Mouse (Mus musculus) kidney, adult 11 months (tissue): ENCODE measurements at regions not wholly inside any gene's neighbourhood (a gene's known extent, or its start where the extent isn't known, plus 50 kb on each side); places are given as distances from the start of the nearest gene placed in this dataset.

ENCODE experiments used
- DNase-seq: peaks from one replicate; pipeline ENCODE4 v3.0.0; 2022

DNA sequence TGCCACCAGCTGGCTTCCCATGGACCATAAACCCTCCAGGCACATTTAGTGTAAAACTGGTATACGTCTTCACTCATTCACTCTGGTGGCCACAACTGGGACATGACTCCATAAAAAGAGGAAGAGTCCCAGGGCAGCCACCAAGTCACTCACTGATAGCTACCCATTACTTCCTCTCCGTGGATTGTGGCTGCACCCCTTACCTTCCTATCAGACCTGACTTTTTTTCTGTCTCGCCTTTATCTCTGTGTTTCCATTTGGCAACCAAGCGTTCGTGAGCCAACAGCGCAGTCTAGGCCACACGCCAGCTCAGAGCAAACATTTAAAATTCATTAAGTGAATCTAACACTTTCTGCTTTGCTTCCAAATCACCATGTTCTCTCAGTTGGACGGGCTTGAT, 53.9 kb upstream of the Slc44a1 start:
- no peak for DNase-seq

DNA sequence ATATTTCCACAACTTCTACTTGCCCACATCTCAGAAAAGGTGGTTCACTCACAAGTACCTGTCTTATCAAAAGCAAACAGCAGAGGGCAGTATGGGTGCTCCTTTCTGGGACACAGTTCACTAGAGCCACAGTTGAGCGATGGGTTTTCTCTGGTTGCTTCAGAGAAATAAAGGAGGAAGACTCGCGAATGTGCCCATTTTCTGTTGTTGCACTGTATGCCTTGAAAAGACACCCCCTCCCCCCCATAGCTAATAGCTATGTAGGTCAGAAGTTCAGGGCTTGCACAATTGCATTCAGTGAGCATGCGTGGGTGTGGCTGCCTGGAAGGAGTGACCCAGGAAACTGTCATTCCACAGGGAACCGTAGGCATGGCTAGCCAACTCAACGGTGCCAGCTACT, 55.5 kb upstream of the Slc44a1 start:
- peak; percentile 48 for DNase-seq

DNA sequence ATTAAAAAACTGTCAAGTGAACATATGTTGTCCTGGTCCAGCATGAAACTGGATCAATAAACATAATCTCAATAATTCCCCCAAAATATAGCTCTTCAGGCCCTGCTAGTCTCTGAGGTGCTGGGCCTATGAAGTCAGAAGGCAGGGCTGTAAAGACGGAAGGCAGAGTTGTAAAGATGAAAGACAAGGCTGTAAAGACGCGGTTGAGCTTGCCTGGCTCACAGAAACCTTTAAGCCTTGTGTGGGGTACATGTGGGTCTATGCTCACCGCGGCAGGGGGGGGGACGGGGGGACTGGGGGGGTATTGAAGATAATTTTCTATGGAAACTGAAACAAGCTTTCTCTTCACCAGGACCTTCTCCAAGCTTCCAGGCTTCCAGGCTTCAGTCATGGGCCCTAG, 56.1 kb upstream of the Slc44a1 start:
- no peak for DNase-seq

DNA sequence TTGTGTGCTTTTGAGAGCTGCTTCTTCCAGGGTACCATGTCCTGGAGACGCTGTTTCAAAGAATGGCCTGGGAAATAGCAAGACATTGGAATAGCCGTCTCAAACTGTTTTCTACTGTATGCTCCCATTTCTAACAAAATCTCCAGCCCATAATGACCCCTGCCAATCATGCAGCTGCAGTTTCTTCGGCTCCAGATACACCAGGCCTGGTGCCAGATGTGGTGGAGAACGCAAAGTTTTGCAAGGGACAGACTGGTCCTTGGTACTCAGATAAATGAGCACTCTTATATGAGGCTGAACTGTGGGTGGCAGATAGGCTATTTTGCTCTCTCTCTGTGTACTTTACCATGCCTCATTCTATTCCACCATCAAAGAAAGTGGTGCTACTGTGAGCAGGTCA, 58.2 kb upstream of the Slc44a1 start:
- DNase-seq = no peak

DNA sequence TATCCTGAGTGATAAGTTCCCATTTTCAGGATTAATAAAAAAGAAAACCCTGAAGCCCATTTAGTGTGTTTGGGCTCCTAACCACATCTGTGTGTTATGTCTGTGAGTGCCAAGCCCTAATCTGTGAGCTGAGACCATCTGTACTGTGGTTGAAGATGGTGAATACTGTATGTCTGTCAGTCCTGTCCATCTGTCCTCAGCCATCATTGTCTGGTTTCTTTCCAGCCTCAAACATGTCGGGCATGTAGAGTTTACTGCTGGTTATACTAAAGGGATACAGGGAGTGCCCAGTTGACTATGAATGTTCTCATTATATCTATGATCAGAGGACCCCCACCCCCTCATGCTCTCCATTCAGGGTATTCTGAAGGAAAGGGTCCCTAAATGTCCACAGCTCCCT, 60.4 kb upstream of the Slc44a1 start:
- DNase-seq = no peak

DNA sequence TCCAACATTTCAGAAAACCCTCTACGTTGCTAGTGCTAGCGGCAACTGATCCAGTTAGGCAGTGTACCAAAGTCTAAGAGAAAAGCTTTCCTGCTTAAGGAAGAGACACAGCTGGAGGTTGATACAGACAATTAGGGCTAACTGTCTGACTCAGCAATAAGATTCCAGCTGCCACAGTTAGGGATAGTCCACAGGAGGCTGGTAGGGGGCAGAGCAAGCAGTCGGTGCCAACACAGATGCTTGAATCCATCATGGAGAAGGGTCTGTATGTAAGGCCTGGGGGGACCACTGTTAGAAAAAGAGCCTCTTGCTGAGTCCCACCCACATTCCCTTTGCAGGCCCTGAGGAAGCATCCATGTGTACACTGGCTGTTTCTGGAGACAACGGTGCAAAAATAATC, 63.2 kb upstream of the Slc44a1 start:
- no peak for DNase-seq

DNA sequence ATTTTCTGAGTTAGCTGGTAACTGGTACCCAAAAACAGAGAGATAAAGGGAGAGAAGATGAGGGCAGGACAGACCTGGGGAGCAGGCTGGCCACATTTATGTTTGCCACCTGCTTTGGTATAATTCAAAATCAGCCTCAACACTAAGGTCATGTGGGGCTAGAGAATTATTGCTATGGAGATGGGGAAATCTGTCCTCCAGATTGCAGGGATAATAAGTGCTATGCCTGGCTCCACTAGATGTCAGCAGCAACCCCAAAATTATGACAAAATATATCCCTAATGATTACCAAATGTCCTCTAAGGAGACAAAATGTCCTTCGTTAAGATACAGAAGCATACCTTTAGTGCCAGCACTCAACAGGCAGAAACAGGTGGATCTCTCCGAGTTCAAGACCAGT, 83.8 kb upstream of the Slc44a1 start:
- DNase-seq = no peak

DNA sequence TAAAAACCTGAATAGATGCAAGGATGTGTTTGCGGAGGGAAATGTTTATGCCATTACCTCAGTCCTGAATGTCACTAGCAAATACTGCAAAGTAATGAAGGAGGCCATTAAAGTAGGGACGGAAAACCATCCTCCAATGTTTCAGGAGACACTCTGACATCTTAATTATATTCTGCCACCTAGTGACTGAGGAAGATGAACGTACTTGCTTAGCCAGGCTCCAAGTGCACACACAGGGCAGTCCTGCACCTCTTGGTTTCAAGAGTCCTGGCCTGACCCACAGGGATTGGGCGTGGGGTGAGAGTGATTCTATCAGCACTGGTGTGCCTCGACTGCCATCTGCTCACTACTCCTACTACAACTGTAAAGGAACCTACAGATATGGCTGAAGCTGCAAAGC, 85.3 kb upstream of the Slc44a1 start:
- DNase-seq = peak; percentile 29

DNA sequence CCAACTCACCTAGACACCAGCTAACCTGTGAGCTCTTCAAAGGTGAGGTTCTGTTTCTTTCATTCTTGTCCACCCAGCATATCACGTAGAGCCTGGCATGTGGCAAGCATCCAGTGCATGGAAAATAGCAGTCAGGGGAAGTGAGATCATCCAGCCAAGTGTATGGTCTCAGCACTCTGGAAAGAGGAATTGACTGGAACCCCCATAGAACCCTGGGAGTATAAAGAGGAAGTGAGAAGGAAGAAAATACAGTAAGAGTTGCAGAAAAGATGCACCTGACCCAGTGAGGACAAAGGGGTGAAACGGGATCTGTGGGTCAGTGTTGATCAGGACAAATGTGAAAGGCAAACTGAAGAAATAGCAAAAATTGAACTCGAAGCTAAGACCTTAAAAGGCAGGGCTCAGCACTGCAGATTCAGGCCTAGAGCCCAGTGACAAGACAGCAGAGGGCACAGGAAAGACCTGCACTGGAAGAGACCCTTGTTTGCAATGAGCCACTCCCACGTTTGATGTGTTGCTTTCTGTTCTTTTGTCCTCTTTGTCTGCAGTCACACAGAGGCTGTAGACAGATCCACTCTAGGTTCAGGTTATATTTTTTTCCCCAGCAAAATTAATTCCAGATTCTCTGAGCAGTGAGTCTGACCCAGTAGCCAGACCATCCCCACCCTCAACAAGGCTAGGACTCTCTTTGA, 86.7 kb upstream of the Slc44a1 start:
- no peak for DNase-seq

DNA sequence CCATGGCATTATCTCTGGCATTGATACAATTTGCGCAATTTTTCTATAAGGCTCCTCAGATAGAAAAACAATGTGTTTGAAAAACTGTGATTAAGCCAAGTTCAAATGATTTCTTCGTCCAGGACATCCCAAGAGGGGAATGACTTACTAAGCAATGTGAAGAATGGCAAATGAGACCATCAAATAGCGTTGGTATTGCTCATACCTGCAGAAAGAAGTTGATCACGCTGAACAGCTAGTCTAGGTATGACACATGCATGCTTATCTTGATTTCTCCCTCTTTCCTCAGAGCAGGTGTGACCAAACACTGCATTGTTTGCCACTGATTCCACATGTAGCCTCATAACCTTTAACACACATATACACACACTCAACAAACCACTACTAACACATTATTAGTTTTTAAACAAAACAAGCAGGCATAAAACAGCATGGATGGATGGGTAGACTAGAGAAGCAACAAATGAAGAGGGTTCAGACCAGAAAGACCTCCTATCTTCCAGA, 89.1 kb upstream of the Slc44a1 start:
- DNase-seq = no peak

DNA sequence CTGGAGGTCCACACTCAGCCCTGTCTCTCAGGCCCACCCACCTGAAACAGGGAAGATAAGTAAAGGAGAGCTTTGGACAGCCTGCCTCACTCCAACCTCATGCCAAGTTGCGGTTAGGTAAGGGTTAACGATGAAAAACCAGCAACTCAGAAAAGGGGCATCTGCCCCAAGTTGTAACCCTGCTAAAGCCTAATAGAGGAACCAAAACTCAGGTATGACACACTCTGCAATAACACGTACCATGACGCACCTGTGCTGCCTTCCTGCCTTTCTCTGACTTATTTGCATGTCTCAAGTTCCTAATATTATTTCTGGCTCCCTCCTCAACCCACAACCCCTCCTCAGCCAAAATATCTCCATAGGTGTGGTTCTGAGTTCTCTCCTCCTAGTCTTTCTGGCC, 94.9 kb upstream of the Slc44a1 start:
- DNase-seq = no peak

DNA sequence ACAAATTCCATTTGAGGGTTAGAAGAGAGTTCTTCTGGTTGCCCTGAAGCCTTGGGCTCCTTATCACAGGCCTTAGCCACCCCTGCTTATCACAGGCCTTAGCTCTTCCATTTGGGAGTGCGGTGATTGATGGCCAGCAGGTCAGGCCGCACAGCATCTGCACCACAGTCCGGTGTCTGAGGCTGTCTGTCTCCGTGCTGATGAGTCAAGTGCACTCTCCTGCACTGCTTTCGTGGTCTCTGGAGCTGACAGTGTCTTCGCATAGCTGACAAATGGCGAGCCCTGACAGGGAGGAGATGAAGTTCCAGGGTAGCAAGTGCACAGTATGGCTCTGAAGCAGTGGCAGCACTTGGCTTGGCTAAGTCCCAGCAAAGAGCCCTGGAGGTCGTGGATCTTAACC, 95.7 kb upstream of the Slc44a1 start:
- DNase-seq = no peak

DNA sequence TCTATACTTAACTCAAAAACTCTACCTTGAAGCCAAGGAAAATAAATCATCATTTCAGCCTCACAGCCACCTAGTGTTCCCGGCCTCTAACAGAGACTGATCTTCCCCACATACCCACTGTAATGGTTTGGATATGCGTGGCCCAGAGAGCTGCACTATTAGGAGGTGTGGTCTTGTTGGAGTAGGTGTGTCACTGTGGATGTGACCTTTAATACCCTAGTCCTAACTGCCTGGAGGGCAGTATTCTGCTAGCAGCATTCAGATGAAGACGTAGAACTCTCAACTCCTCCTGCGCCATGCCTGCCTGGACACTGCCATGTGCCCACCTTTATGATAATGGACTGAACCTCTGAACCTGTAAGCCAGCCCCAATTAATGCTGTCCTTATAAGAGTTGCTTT, 99.0 kb upstream of the Slc44a1 start:
- DNase-seq = no peak

DNA sequence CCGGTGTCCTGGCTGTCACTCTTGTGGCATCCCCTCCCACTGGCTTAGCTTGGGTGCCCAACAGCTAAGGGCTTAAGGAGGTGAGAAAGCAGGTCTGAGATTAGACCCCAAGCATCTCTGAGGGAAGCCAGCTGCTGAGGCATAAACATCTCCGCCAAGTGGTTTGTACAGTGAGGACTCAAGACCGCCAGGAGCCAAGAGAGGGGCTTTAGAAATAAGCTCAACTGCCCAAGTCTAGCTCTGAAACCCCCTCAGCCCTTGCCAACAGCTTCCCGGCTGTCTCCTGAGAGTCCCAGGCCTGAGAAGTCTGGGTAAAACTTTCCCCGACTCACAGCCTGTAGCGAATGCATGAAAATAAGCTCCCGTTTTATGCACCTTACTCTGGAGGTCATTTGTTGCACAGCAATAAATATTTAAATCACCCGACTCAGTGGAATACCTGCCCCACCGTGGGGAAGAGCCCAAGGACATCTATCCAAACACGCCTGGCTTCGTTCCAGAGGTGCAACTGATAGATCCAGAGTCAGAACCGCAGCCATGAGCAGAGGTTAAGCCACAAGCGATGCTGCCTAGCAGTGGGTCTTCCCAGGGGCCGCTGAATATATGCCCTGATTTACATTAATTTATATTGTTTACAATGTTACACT, 100.1 kb upstream of the Slc44a1 start:
- DNase-seq = no peak

DNA sequence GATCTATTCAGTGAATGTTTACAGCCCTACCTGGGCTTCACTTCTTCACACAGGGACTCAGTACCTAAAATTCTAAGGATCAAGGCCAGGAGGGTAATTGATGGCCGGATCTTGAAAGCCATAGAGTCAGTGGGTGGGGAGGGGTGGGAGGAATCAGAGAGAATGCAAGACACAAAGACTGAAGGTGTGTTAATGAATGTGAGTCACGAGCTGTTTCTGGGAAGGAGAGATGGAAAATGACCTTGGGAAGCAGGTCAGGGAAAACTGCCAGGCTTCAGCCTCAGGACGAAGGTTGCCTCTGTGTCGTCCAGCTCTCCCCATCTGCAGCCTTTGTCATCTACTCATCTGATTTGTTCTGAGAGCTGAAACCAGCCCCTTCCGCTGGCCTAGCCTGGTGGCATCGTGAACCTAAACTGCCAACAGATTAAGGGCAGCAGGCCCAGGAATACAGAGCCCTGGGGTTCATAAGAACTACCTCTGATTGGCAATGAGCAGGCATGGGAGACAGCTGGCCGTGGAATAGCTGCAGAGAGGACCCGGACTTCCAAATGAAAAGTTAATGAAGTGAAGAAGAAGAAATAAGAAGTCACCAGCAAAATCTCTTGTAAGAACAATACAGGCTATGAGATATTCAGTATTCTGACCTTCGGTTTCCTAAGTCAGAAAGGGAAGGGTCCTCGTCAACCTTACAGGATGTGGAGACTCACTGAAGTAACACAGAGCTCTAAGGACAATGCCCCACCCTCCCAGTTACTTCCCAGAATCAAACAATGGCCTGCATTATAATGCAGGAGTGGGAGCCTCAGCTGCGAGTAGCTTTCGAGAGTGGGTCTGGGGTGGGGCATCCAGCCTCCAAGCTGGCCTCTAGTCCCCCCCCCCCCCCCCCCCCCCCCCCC, 100.8 kb upstream of the Slc44a1 start:
- DNase-seq = peak; percentile 50

DNA sequence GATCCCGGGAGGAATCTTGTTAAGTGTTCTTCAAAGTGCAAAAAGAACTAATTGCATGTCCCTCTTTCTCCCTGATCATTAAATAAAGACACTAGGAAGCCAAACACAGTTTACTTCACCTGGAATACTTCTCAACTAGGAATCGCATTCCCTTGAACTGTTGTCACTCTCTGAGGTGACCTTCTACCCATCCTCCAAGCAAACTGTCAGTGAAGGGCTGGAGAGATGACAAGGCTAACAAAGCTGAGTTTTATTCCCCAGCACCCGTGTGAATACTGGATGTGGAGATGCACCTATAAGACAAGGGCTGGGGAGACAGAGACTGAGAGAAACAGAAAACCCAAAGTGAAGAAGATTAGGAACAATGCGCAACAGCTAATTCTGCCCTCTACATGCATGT, 101.7 kb upstream of the Slc44a1 start:
- no peak for DNase-seq

DNA sequence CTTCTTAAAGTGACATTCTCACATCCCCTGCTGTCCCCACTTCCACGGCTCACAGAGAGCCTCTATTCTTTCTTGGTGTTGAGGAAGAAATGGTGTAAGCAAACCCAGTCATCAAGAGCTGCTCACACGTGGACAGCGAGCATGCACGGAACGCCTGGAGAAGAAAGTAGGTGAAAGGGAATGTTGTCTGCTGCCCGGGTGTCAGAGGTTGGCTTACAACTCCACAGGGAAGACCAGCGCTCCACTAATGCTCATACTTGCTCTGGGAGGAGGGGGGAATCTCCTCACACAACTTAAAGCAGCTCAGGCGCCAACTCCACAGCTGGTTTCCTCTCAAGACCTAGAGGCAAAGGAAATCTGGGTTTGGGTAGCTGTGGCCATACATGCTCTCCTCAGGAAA, 102.4 kb upstream of the Slc44a1 start:
- DNase-seq = peak; percentile 69

DNA sequence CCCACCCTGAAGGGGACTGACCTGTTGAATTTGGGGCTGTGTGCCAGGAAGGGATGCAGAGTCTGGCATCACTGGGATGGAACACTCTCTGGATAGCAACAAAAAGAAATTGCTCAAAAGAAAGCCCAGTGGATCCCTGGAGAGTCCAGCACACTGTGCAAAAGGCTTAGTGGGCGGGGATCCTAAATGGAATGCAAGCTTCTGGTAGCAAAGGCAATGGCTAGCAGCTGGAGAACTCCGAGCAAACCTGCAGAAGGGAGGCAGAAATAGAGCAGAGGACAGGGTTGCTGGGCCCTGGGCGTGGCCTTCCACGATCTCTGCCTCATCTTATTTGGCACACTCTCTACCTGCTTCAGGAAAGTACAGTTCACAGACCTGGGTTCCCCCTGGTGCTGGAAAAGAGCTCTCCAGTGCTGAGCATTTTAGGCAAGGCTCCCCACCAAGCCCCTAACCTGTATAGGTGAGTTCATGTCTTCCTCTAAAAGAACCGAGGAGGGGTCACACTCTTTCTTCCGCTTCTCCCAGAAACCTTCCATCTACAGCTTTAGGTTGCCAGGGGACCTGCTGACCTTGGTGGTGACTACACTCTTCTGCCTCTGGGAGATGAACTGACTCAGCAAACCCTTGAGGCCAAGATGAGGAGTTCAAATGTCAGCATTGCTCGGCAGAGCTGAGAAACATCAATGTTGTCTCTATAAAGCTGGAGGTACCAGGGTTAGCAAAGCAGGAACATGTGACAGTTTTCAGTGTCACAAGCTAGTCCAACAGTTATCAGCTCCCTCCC, 112.6 kb upstream of the Slc44a1 start:
- no peak for DNase-seq

DNA sequence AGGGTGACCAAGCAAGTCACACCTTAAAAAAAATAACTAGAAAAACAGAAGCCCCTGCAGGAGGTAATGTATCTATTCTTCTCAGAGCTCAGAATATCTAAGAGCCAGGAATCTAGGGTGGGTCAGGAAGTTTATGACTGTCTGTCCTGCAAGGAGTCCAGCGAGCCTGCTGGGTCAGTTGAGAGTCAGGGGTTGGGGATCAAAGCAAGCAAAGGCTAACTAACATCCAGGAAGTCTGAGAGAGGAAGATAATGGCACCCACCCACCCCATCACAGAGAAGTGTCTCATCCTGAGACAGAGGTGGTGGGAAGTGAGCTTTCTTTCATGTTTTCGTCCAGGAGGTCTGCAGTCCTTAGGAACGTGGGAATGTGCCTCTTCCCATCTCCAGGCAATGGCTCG, 116.4 kb upstream of the Slc44a1 start:
- DNase-seq = no peak

DNA sequence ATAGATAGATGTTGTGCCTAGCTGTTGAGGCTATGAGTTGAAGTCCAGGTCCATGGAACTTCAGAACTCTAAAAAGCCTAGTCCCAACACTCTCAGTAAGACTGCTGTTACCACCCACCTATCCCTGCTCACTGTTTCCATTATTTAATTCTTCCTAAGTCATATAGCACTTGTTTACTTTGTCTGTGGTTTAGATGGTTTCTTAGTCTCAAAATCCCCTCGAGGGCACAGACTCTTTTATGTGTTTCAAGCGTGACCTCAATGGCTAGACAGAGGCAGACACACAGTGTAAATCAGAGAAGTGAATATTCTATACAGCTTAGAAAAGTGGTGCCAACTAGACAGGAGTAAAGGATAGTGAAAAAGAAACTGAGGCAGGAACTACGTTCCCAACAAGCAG, 117.0 kb upstream of the Slc44a1 start:
- DNase-seq = no peak

DNA sequence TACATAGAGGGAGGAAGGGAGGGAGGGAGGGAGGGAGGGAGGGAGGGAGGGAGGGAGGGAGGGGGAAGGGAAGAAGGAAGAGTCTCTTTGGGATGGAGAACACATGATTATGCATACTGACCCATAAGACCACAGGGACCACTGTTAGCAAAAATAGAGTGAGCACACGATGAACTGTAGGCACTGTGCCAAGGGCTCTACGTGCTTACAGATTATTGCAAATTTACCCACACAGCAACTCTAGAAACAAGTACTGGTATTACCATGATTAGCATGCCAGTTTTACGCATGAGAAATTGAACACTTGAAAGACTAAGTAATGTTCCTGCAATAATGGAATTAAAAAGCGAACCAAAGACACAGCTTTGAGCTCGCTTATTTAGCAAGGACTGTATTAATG, 117.7 kb upstream of the Slc44a1 start:
- DNase-seq = no peak

DNA sequence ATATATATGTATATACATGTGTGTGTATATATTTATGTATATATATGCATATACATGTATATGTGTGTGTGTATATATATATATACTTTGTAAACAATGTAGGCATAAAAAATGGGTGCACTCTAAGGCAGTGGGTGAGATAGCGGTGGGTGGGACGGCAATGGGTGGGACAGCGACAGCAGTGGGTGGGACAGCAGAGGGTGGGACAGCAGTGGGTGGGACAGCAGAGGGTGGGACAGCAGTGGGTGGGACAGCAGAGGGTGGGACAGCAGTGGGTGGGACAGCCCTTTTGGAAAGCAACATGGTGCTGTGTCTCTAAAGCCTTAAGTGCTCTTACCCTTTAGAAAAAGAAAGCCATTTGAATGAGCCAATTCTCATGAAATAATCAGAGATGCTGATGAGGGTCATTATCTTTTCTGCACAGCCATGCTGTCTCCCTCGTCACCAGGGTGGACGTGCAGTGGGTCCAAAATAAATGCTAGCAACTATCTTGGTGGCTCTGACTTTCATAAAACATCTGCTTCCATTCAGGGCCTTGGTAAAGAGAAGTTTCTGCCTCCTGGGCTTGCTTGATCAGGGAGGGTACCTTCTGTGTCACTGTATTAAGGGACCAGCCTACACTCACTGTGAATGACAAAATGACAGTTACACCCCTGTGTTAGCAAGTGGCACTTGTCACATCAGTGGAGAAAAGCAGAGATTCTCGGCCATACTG, 119.3 kb upstream of the Slc44a1 start:
- no peak for DNase-seq
